Mouse (Mus musculus) lung, embryonic 15.5 days (tissue): ENCODE measurements around the gene Iqch. TPM values are rescaled to one million over a fixed set of nuclear protein-coding genes. Genes with fewer than 3 reads are reported as not detected.
A peak's percentile ranks its signal among the peaks of the same experiment; 100 is the strongest.

Source experiments
- ATAC-seq: fragments of 200-750 bp; cut with Nextera tagmentation; 2 replicates; pipeline ENCODE4 v1.8.0; 2017; ENCODE audit warnings: moderate number of reproducible peaks, borderline replicate concordance; ENCODE audit not compliant: low FRiP score, low TSS enrichment; ENCODE audit errors: extremely low read depth
- H3K27ac ChIP-seq: fragments of 300-500 bp; sonication (generic); 2 replicates; pipeline ENCODE4 v1.5.1; 2015; ENCODE audit warnings: moderate library complexity, mild to moderate bottlenecking, inconsistent platforms
- H3K27me3 ChIP-seq: fragments of 300-500 bp; sonication (generic); 2 replicates; pipeline ENCODE4 v1.6.1; 2015; ENCODE audit warnings: inconsistent platforms
- H3K36me3 ChIP-seq: fragments of 300-500 bp; sonication (generic); 2 replicates; pipeline ENCODE4 v1.6.1; 2015; ENCODE audit warnings: inconsistent platforms
- H3K4me1 ChIP-seq: fragments of 300-500 bp; sonication (generic); 2 replicates; pipeline ENCODE4 v1.6.1; 2015; ENCODE audit warnings: inconsistent platforms
- H3K4me2 ChIP-seq: fragments of 300-500 bp; sonication (generic); 2 replicates; pipeline ENCODE4 v1.6.1; 2015; ENCODE audit warnings: inconsistent platforms, mild to moderate bottlenecking, moderate library complexity
- H3K4me3 ChIP-seq: fragments of 300-500 bp; sonication (generic); 2 replicates; pipeline ENCODE4 v1.5.1; 2015; ENCODE audit warnings: mild to moderate bottlenecking, inconsistent platforms
- H3K9ac ChIP-seq: fragments of 300-500 bp; sonication (generic); 2 replicates; pipeline ENCODE4 v1.6.1; 2015; ENCODE audit warnings: inconsistent platforms
- H3K9me3 ChIP-seq: fragments of 300-500 bp; sonication (generic); 2 replicates; pipeline ENCODE4 v1.6.1; 2016; ENCODE audit warnings: inconsistent platforms
- WGBS: fragments of 180-500 bp; shearing (Covaris S2); methylation state at CpG from one replicate; pipeline ENCODE4 v1.1.7; 2015; 5-methylcytosine and 5-hydroxymethylcytosine counted together
- polyA plus RNA-seq: library from polyadenylated mRNA; unstranded; fragments of >200 nt; fragmentation: Nextera tagmentation; extraction: Ambion mirVana; gene quantifications from 2 replicates; pipeline ENCODE4 v1.2.1, GENCODE M21; 2015

Gene Iqch
- polyA plus RNA-seq, 1 experiment from 2014 or later = 0.20 TPM

DNA sequence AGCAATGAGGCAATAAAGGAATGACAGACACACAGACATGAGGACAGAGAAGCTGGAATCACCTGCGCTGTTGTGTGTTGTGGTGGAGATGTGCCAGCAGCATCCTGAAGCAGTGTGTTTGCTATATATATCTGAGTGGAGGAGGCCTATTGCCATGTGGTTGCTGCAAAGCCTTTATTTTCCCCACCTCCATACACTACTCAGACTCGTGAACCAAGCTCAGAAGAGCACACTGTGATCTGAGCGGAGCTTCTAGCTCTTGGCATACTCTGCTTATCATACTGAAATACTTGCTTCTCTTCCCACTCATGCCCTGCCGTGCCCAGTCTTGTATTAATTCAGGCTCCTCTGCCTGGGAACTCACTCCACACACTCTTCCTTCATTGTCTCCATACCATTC, 20.5 kb downstream of the Iqch start:
- 0 out of 2 replicates have a peak, but pooled peaks cover 4% of the 10 kb centered on the region for H3K27me3 ChIP-seq
- no peak overlapping the region for H3K4me3 ChIP-seq
- WGBS = 64% methylated on average over 4 of the region's 4 CpGs
- H3K4me1 ChIP-seq = peaks cover 10% of the 10 kb centered on the region
- ATAC-seq = no peak
- no peaks in the 10 kb centered on the region for H3K9me3 ChIP-seq
- no peak overlapping the region for H3K9ac ChIP-seq
- H3K4me2 ChIP-seq = no peak overlapping the region
- no peak overlapping the region for H3K27ac ChIP-seq
- no peaks in the 10 kb centered on the region for H3K36me3 ChIP-seq

DNA sequence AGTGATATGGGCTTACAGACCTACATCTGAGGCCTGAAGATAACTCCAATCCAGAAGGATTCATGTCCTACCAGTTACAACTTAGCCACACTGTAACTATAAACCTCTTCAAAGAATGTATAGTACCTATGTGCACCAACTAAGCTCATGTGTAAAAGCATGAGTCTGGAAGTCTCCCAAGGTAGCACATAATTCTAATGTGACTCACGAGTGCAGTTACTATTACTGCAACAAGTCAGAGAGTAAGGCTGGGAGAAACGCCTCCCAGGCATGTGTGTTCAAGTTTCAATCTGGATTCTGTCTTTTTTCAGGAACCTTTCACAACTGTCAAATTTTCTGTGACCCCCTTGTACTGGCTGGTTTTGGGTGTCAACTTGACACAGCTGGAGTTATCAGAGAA, 22.2 kb downstream of the Iqch start:
- Histone ChIP-seq H3K4me1 (peaks cover 10% of the 10 kb centered on the region), H3K9me3 (no peaks in the 10 kb centered on the region), H3K4me2 (no peak overlapping the region), H3K27ac (no peak overlapping the region), H3K27me3 (0 out of 2 replicates have a peak, but pooled peaks cover 4% of the 10 kb centered on the region), H3K36me3 (no peaks in the 10 kb centered on the region), H3K4me3 (no peak overlapping the region), H3K9ac (no peak overlapping the region)
- no peak for ATAC-seq
- 76% methylated on average over 2 of the region's 2 CpGs for WGBS

DNA sequence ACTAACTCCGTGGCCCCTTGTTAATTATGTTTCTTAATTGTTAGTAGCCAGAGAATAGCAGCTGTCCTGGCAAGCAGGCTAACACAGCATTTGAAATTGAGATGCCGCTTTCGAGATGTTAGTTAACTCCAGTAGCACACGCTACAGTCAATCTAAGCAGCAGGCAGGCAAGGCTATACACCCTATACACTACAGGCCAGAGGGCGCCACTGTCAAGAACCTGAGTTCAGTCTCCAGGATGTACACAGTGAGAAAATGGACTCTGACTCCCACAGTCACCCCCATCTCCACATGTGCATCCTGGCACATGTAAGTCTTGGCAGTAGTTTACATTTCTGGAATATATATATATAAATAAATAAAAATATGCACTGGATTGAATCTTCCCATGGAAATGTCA, 22.6 kb downstream of the Iqch start:
- Histone ChIP-seq H3K27me3 (0 out of 2 replicates have a peak, but pooled peaks cover 4% of the 10 kb centered on the region), H3K4me3 (no peak overlapping the region), H3K4me1 (peaks cover 10% of the 10 kb centered on the region), H3K36me3 (no peaks in the 10 kb centered on the region), H3K9me3 (no peaks in the 10 kb centered on the region), H3K9ac (no peak overlapping the region), H3K4me2 (no peak overlapping the region), H3K27ac (no peak overlapping the region)
- no peak for ATAC-seq
- WGBS = 78% methylated on average over 5 of the region's 5 CpGs

DNA sequence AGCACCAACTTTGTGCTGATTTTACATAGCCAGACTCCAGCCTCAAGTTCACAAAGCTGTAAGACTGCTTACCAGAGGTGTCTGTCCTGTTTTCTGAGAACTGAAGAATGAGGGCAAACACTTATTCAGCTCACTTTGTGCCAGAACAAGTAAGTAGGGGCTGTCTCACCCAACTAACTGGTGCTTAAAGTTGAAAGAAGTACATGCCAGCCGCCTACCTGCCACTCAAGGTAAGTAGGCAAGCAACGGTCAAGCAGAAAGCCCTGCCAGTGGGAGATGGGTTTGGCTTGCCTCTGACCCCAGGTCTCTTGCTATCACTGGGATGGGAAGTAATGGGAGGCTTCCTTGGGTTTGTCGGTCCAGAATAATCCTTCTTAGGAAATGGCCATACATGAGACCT, 24.8 kb downstream of the Iqch start:
- peaks cover 4% of the 10 kb centered on the region; the same call in 1 of the 2 replicates for H3K27me3 ChIP-seq
- 57% methylated on average over 3 of the region's 3 CpGs for WGBS
- no peak overlapping the region for H3K4me2 ChIP-seq
- no peak overlapping the region for H3K27ac ChIP-seq
- no peak overlapping the region for H3K4me3 ChIP-seq
- H3K36me3 ChIP-seq = no peaks in the 10 kb centered on the region
- no peak overlapping the region for H3K9ac ChIP-seq
- peaks cover 10% of the 10 kb centered on the region for H3K4me1 ChIP-seq
- H3K9me3 ChIP-seq = no peaks in the 10 kb centered on the region
- no peak for ATAC-seq

DNA sequence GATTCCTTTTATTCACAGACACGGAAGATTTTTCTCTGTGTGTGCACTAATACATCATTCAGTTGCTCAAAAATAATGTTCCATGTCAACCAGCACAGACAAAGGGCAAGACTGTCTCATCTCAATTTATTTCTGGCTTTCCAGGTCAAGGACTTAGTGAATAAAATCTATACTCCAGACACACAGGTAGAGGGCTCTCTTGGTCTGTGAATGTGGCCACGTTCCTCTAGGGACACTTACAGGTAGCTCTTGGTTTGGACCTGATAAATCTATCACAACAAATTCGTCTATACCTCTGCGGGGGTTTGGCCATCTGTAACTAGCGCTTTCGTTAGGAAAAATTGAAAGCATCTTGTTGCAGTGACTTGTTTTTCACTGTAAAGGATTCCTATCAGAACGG, 29.4 kb downstream of the Iqch start:
- no peaks in the 10 kb centered on the region; the same call in 1 of the 2 replicates for H3K27me3 ChIP-seq
- WGBS = 70% methylated on average over 7 of the region's 7 CpGs
- H3K27ac ChIP-seq = no peak overlapping the region
- H3K4me1 ChIP-seq = peaks cover 26% of the 10 kb centered on the region
- no peak overlapping the region for H3K4me2 ChIP-seq
- no peak overlapping the region for H3K4me3 ChIP-seq
- no peak overlapping the region for H3K9ac ChIP-seq
- H3K9me3 ChIP-seq = no peaks in the 10 kb centered on the region
- no peak for ATAC-seq
- H3K36me3 ChIP-seq = no peaks in the 10 kb centered on the region

DNA sequence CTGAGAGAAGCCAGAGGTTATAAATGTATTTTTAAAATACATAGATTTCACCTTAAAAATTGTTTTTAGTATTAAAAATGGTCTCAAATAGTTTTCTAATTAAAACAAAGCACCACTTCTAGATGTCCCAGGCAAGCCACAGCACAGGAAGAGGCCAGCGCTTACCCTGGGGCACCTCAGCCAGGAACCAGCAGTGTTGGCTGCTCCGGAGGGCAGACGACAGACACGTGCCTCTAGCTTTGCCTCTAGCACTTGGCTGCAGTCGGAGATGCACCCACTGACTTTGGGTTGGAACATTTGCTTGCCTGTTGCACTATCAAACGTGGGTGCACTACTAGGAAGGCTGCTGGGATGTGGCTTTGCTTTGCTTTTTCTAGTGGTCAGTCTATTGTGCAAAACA, 30.4 kb downstream of the Iqch start:
- Histone ChIP-seq H3K36me3 (no peaks in the 10 kb centered on the region), H3K9ac (no peak overlapping the region), H3K4me2 (no peak overlapping the region), H3K4me1 (peaks cover 22% of the 10 kb centered on the region), H3K27me3 (no peaks in the 10 kb centered on the region; the same call in 1 of the 2 replicates), H3K27ac (no peak overlapping the region), H3K9me3 (no peaks in the 10 kb centered on the region), H3K4me3 (no peak overlapping the region)
- ATAC-seq = no peak
- 28% methylated on average over 6 of the region's 6 CpGs for WGBS

DNA sequence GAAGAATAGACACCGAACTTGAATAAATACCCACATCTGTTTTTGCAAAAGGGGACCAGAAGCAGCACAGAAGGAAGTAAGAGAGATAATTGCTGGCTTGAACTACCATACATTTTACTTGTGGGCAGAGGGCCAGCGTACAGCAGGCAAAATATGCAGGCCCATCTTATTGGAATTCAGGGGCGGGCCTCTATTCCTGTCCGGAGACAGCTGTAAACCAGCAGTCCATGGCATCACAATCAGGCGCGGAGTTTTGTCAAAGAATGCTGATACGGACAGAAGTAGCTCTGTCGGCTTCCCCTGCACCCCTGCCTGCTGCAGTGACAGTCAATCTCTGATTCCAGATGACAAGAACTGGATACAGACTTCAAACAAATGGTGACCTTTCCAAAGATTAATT, 33.5 kb downstream of the Iqch start:
- 13% methylated on average over 8 of the region's 8 CpGs for WGBS
- no peaks in the 10 kb centered on the region for H3K9me3 ChIP-seq
- no peaks in the 10 kb centered on the region for H3K36me3 ChIP-seq
- no peak overlapping the region for H3K27ac ChIP-seq
- no peak overlapping the region for H3K4me3 ChIP-seq
- ATAC-seq = no peak
- H3K9ac ChIP-seq = no peak overlapping the region
- H3K27me3 ChIP-seq = no peaks in the 10 kb centered on the region; the same call in 1 of the 2 replicates
- H3K4me2 ChIP-seq = peak overlapping the region; percentile 26
- H3K4me1 ChIP-seq = peaks cover 24% of the 10 kb centered on the region

DNA sequence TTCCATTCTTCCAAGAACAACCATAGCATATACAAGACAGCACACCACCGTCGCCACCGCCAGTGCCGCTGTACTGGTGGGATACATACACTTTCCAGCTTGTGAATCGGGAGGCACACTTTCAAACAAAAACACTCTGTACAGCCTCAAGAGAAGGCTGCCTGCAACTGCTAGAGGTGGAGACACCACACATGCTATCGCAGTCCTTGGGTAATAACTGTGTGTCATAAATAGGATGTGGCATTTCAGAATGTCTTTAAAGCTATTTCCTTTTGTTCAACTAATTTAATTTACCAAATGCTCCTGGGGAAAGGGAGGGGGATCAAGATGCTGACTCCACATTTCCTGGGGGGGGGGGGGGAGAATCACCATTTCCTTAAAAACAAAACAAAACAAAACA, 34.0 kb downstream of the Iqch start:
- no peak overlapping the region for H3K27ac ChIP-seq
- whole genome bisulfite sequencing = 62% methylated on average over 6 of the region's 6 CpGs
- H3K9ac ChIP-seq = no peak overlapping the region
- H3K4me3 ChIP-seq = no peak overlapping the region
- peaks cover 27% of the 10 kb centered on the region for H3K4me1 ChIP-seq
- H3K36me3 ChIP-seq = no peaks in the 10 kb centered on the region
- H3K4me2 ChIP-seq = peak overlapping the region; percentile 26
- no peaks in the 10 kb centered on the region for H3K9me3 ChIP-seq
- no peaks in the 10 kb centered on the region; the same call in 1 of the 2 replicates for H3K27me3 ChIP-seq
- no peak for ATAC-seq

DNA sequence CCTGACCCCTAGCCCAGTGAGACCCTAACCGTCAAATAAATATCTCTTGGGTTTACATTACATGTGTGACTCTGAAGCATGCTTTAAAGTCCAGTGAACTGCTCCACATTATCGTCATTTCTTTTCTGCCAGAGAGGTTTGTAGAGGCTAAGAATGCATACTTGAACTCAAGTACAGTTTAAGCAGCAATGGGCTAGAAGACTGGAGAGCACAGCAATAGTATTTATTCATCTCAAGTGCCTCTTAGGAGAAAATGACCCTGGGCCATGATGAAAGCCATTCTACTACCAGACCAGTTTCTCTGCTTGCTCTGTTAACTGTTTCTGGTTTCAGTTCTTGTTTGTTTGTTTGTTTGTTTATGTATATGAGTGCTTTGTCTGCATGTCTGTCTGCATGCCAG, 38.9 kb downstream of the Iqch start:
- Histone ChIP-seq H3K9ac (no peak overlapping the region), H3K4me2 (no peak overlapping the region), H3K4me1 (peaks cover 24% of the 10 kb centered on the region), H3K4me3 (no peak overlapping the region), H3K27me3 (no peaks in the 10 kb centered on the region), H3K36me3 (no peaks in the 10 kb centered on the region), H3K9me3 (no peaks in the 10 kb centered on the region), H3K27ac (peak overlapping the region; percentile 42)
- 28% methylated on average over 2 of the region's 2 CpGs for WGBS
- 0 out of 2 replicates have a peak, but pooled peaks have one; percentile 42 for ATAC-seq

DNA sequence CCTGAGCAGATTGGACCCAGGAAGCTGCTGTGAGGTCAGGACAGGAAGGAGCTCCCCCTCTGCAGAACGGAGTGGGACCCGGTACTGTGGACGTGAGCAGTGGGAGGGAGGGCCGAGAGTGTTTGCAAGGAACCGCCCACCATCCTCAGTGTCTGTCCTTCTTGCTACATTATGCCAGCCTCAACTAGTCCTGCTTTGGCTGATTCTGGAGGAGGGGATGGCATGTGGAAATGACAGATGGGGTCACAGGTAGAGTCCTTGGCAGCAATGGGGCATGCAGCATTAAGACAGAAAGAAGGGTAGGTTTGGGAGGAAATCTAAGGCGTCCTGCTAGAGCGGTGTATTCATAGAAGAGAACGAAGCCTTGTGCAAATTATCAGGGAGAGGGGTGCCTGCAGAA, 40.4 kb downstream of the Iqch start:
- no peak overlapping the region for H3K4me2 ChIP-seq
- no peak for ATAC-seq
- no peak overlapping the region for H3K4me3 ChIP-seq
- H3K36me3 ChIP-seq = no peaks in the 10 kb centered on the region
- H3K27me3 ChIP-seq = no peaks in the 10 kb centered on the region
- H3K9ac ChIP-seq = no peak overlapping the region
- no peak overlapping the region for H3K27ac ChIP-seq
- no peaks in the 10 kb centered on the region for H3K9me3 ChIP-seq
- peaks cover 23% of the 10 kb centered on the region for H3K4me1 ChIP-seq
- WGBS = 52% methylated on average over 8 of the region's 8 CpGs

DNA sequence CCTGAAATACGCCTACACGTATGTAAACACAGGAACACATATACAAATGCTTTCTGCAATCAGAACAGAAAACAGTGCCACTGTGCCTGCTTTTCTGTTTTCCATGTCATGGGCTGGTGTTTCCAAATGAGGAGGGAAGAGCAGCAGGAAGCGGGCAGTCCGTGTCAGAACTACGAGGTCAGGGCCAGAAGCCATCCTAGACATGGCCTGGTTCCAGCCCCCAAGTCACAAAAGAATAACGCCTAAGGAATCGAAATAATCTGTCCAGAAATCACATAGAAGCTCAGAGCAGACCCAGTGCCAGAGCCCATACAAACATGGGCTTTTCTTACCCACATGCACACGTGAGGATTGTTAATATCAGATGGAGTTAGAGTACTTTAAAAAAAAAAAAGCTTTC, 45.4 kb downstream of the Iqch start:
- no peaks in the 10 kb centered on the region for H3K9me3 ChIP-seq
- no peak overlapping the region for H3K4me3 ChIP-seq
- no peak for ATAC-seq
- H3K36me3 ChIP-seq = no peaks in the 10 kb centered on the region
- H3K4me1 ChIP-seq = peaks cover 5% of the 10 kb centered on the region
- H3K4me2 ChIP-seq = no peak overlapping the region
- H3K9ac ChIP-seq = no peak overlapping the region
- WGBS = 63% methylated on average over 8 of the region's 8 CpGs
- no peak overlapping the region for H3K27ac ChIP-seq
- H3K27me3 ChIP-seq = no peaks in the 10 kb centered on the region

DNA sequence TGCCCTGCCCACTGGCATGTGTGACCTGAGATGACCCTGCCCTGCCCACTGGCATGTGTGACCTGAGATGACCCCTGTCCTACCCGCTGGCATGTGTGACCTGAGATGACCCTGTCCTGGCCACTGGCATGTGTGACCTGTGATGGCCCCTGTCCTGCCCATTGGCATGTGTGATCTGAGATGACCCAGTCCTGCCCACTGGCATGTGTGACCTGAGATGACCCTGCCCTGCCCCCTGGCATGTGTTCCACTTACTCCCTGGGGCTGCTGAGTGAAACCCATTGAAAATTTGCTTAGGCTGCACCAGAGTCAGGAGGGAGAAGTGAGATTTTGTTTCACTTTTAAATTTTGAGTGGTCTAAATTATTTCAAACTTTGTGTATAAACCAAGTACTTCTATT, 46.0 kb downstream of the Iqch start:
- ATAC-seq = no peak
- H3K9ac ChIP-seq = no peak overlapping the region
- H3K4me2 ChIP-seq = no peak overlapping the region
- no peak overlapping the region for H3K27ac ChIP-seq
- H3K4me3 ChIP-seq = no peak overlapping the region
- no peaks in the 10 kb centered on the region for H3K9me3 ChIP-seq
- H3K4me1 ChIP-seq = 0 out of 2 replicates have a peak, but pooled peaks cover 3% of the 10 kb centered on the region
- H3K36me3 ChIP-seq = no peaks in the 10 kb centered on the region
- 76% methylated on average over 1 of the region's 1 CpGs for WGBS
- no peaks in the 10 kb centered on the region for H3K27me3 ChIP-seq

DNA sequence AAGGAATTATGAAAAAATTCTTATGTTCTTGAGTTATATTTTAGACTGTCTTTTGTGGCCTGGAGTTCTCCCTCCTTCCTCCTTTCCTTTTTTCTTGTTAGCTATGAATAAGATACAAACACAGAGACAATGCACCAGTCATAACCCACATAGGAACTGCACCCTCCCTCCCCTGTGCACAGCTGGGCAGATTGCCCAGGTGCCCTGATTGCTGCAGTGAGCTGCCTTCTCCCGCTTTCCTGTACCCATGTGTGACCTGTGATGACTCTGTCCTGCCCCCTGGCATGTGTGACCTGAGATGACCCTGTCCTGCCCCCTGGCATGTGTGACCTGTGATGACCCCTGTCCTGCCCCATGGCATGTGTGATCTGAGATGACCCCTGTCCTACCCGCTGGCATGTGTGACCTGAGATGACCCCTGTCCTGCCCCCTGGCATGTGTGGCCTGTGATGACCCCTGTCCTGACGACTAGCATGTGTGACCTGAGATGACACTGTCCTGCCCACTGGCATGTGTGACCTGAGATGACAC, 46.8 kb downstream of the Iqch start:
- H3K4me2 ChIP-seq = no peak overlapping the region
- no peak overlapping the region for H3K27ac ChIP-seq
- WGBS = 50% methylated on average over 3 of the region's 3 CpGs
- H3K27me3 ChIP-seq = no peaks in the 10 kb centered on the region
- ATAC-seq = no peak
- H3K4me1 ChIP-seq = 0 out of 2 replicates have a peak, but pooled peaks cover 3% of the 10 kb centered on the region
- no peaks in the 10 kb centered on the region for H3K9me3 ChIP-seq
- no peak overlapping the region for H3K9ac ChIP-seq
- H3K4me3 ChIP-seq = no peak overlapping the region
- no peaks in the 10 kb centered on the region for H3K36me3 ChIP-seq
